Mouse (Mus musculus) gastrocnemius, adult 18-20 months (tissue): ENCODE data around the gene Ikzf2. TPM values are rescaled to one million over a fixed set of nuclear protein-coding genes. Genes with fewer than 3 reads are reported as not detected.
A peak's percentile ranks its signal among the peaks of the same experiment; 100 is the strongest.

ENCODE experiments used
- DNase-seq: peaks from one replicate; pipeline ENCODE4 v3.0.0; 2021; ENCODE audit warnings: low spot score
- total RNA-seq, 2 experiments: library from RNA; stranded (reverse); gene quantifications; 2 replicates each; pipeline ENCODE4 v1.2.3; 2021

The Ikzf2 gene
- total RNA-seq, 2 experiments from 2014 or later, result 14.4 to 16.7 TPM

- DNase-seq, result no peak
Observed at GRCm38 (mm10) chr1:69599074-69599772, 87.8 kb downstream of the Ikzf2 start.

GRCm38 (mm10) chr1:69591889-69592288 lies 95.2 kb downstream of the Ikzf2 start:
- no peak for DNase-seq

- DNase-seq, result peak; percentile 15
Observed at GRCm38 (mm10) chr1:69591328-69591801, 95.7 kb downstream of the Ikzf2 start.

- no peak for DNase-seq
Observed at GRCm38 (mm10) chr1:69585546-69585945, 101.5 kb downstream of the Ikzf2 start.

GRCm38 (mm10) chr1:69583932-69584659 lies 102.9 kb downstream of the Ikzf2 start:
- DNase-seq, result no peak

GRCm38 (mm10) chr1:69578917-69579316 lies 108.1 kb downstream of the Ikzf2 start:
- no peak for DNase-seq

- no peak for DNase-seq
Observed at GRCm38 (mm10) chr1:69559443-69560090, 127.5 kb downstream of the Ikzf2 start.

- DNase-seq, result no peak
Observed at GRCm38 (mm10) chr1:69555636-69556151, 131.4 kb downstream of the Ikzf2 start.

GRCm38 (mm10) chr1:69549987-69550386 lies 137.1 kb downstream of the Ikzf2 start:
- no peak for DNase-seq

GRCm38 (mm10) chr1:69545885-69546253 lies 141.2 kb downstream of the Ikzf2 start:
- DNase-seq, result no peak

GRCm38 (mm10) chr1:69545217-69545884 lies 141.7 kb downstream of the Ikzf2 start:
- DNase-seq, result no peak

- no peak for DNase-seq
Observed at GRCm38 (mm10) chr1:69543774-69544597, 143.1 kb downstream of the Ikzf2 start.

GRCm38 (mm10) chr1:69542546-69542945 lies 144.5 kb downstream of the Ikzf2 start:
- DNase-seq, result no peak

GRCm38 (mm10) chr1:69538663-69539062 lies 148.4 kb downstream of the Ikzf2 start:
- no peak for DNase-seq

GRCm38 (mm10) chr1:69537619-69538018 lies 149.4 kb downstream of the Ikzf2 start:
- no peak for DNase-seq

- DNase-seq, result no peak
Observed at GRCm38 (mm10) chr1:69535507-69535906, 151.5 kb downstream of the Ikzf2 start.

GRCm38 (mm10) chr1:69533048-69533447 lies 154.0 kb downstream of the Ikzf2 start:
- DNase-seq, result no peak

GRCm38 (mm10) chr1:69528696-69529095 lies 158.3 kb downstream of the Ikzf2 start:
- no peak for DNase-seq

GRCm38 (mm10) chr1:69521656-69522055 lies 165.4 kb downstream of the Ikzf2 start:
- DNase-seq, result no peak

- DNase-seq, result no peak
Observed at GRCm38 (mm10) chr1:69519356-69519755, 167.7 kb downstream of the Ikzf2 start.

GRCm38 (mm10) chr1:69518012-69518411 lies 169.0 kb downstream of the Ikzf2 start:
- DNase-seq, result no peak
